ENCODE assay signal across 8 mouse cellular contexts in the genomic region with DNA sequence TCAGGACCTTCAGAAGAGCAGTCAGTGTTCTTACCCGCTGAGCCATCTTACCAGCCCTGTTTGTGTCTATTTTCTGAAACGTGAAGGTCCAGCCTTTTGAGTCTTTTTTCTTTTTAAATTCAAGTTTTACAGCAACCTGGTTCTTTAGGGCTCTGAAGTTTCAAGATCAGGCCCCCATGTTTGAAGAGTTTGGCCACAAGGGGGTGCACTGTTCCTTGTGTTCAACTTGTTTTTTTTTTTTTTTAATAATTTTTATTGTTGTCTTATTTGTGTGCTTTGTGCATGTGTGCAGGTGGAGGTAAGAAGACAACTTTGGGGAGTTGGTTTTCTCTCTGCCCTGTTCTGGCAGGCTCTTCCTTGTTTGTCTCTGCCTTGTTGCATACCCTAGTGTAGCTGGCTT. TPM values are rescaled to one million over a fixed set of nuclear protein-coding genes. Genes with fewer than 3 reads are reported as not detected.
DNase-seq lines count a peak whose midpoint lies in the region; ATAC-seq lines count a peak whose summit lies in the region.

No protein-coding gene starts in this region.

- ATAC-seq in erythroid progenitor cell, adult 5-6 weeks (replicated peaks; ENCODE audit: low FRiP score, poor library complexity, severe bottlenecking): no peak

- DNase-seq in cerebellum, postnatal 14 days: peak; percentile 32 to 69
- DNase-seq in cerebellum, postnatal 36 days: no peak
- peak; percentile 25 to 52 for DNase-seq in layer of hippocampus, postnatal 10 days (ENCODE audit: low spot score in 2 of 2)
- no peak for DNase-seq in layer of hippocampus, postnatal 14 days (ENCODE audit: low spot score in 2 of 2)
- peak; percentile 51 for DNase-seq in CD4-positive helper T cell, adult 2 months (ENCODE audit: low read depth, low spot score)
- DNase-seq in embryo, embryonic 10 days (ENCODE audit: low spot score): peak; percentile 68
- DNase-seq in retina, postnatal 1 day: peak; percentile 63

RNA-seq across cellular contexts. Expression of a gene that starts 4.5 kb away (rescaled TPM):
- total RNA-seq in layer of hippocampus, postnatal 10 days (2021): 10 to 100 TPM; 50.1 to 64.5 TPM
- 10 to 100 TPM; 60.4 to 62.1 TPM for total RNA-seq in layer of hippocampus, postnatal 14 days (2021)
- total RNA-seq in erythroid progenitor cell, adult 5-6 weeks (2015; ENCODE audit: low replicate concordance): 10.8 and 12.6 TPM in 2 replicates
- 7.3 and 8.7 TPM in 2 replicates for total RNA-seq in erythroid progenitor cell, adult 5-6 weeks (2017; ENCODE audit: low replicate concordance)

RNA-seq across cellular contexts. Expression of a gene that starts 31.1 kb away (rescaled TPM):
- total RNA-seq in layer of hippocampus, postnatal 10 days (2021): 10 to 100 TPM in 1 of 2 experiments, 1 to 10 TPM in 1; 9.1 to 11.8 TPM
- 10 to 100 TPM in 1 of 2 experiments, 1 to 10 TPM in 1; 9.5 to 10.4 TPM for total RNA-seq in layer of hippocampus, postnatal 14 days (2021)
- total RNA-seq in erythroid progenitor cell, adult 5-6 weeks (2015; ENCODE audit: low replicate concordance): not detected in 2 replicates
- total RNA-seq in erythroid progenitor cell, adult 5-6 weeks (2017; ENCODE audit: low replicate concordance): not detected in 2 replicates

Comparison
In these comparisons a context has a peak if more than half of its experiments do, and no peak if none do; other contexts are left out.
1. DNase-seq: peak in cerebellum, postnatal 14 days (2 of 2), layer of hippocampus, postnatal 10 days (2 of 2), CD4-positive helper T cell, adult 2 months (single experiment), embryo, embryonic 10 days (single experiment) and retina, postnatal 1 day (single experiment); none in cerebellum, postnatal 36 days (0 of 2) and layer of hippocampus, postnatal 14 days (0 of 2).
2. RNA of a gene that starts 31.1 kb away (total RNA-seq): 9.1 to 11.8 TPM in layer of hippocampus, postnatal 10 days and 9.5 to 10.4 TPM in layer of hippocampus, postnatal 14 days; not detected in erythroid progenitor cell, adult 5-6 weeks; every median in the first group is over 10 times any median in the second.